Mouse (Mus musculus): ENCODE results near the gene Odf3.

- TF ChIP-seq GATA1 (IDR thresholded peaks at IDR 0.05; ENCODE audit: low read length): no peak
- no peak for TF ChIP-seq TAL1 (IDR thresholded peaks at IDR 0.05; ENCODE audit: low read length)
Measured at GRCm38 (mm10) chr7:140828171-140828881, 19.3 kb upstream of the Odf3 start.
